Mouse (Mus musculus): Measurements from ENCODE around the gene Slc22a5.

Slc22a5 gene

GRCm38 (mm10) chr11:53839147-53839546, 52.3 kb downstream of the Slc22a5 start:
- no peak for DNase-seq

- no peak for DNase-seq
These were observed 53.7 kb downstream of the Slc22a5 start for GRCm38 (mm10) chr11:53837731-53838130.

DNA sequence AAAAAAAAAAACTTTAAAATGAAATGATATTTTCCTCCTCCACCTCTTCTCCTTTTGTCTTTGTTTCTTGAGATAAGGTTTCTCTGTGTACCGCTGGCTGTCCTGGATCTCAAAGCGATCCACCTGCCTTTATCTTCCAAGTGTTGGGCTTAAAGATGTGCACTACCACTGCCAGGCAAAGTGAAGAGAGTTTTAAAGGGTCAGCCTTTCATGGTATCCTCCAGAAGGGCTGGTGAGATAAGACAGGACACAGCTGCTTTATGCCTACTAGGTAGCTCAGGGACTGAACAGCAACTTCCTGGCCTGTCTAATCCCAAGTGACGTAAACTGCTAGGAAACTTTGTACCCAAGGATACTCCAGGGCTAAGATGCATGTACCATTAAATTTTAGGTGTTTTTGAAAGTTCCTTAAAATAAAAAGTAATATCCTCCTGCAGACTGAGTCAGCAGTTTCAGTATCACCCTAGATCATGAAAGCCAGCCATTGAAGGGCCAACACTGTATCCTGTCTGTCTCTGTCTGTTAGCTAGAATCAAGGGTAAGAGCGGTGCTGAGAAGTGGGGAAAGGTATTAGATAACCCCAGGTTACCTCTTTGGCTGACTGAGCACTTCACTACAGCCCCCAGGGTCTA, 56.0 kb downstream of the Slc22a5 start:
- DNase-seq: no peak

- DNase-seq: no peak
These were observed 66.1 kb downstream of the Slc22a5 start for GRCm38 (mm10) chr11:53825409-53825808.

DNA sequence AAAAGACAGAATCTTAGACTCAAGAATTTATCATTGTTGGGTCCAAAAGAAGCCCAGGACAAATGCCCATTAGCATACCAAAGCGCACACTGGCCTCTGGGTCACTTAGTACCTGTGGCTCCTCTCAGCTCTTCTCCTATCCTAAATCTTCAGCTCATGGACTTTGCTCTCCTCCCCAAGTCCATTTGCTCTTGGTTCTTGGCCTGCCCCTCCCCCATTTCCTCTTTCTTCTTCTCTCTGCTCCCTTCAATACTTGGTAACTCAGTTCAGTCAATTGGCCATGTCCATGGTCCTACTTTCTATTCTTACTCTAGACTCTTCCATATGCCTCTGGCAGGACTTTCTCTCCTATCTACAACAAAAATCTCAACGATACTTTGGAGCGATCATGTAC, 69.5 kb downstream of the Slc22a5 start:
- DNase-seq: no peak

GRCm38 (mm10) chr11:53821230-53821944, 70.1 kb downstream of the Slc22a5 start:
- no peak for DNase-seq

DNA sequence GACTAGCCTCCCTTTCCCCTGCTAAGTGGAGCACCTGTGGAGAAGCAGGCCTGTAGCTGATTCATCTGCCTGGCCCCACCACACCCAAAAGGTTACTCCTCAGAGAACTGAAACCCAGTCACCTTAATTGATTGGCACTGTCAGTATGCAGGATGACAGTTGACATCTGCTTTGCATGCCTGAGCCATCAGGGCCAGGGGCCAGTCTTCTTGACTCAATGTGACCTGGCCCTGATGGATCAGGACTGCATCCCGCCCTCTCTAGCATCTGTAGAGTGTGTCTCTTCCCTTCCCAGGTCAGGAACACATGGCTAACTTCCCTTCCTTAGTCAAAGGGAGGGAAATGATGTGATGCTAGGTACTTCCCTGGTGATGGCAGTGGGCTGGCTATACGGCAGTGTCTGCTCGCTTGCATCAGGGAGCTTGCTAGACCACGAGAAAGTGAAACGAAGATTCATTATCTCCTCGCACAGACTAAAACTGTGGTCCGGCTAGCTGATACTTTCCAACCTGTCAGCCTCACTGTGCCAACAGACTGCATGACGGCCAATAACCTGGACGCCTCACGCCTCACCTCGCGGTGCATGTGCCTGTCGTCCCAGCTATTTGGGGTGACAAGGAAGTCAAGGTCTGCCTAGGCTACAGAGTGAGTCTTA, 70.8 kb downstream of the Slc22a5 start:
- no peak for DNase-seq

GRCm38 (mm10) chr11:53819511-53819910, 71.9 kb downstream of the Slc22a5 start:
- no peak for DNase-seq

GRCm38 (mm10) chr11:53818794-53819193, 72.7 kb downstream of the Slc22a5 start:
- no peak for DNase-seq

GRCm38 (mm10) chr11:53816841-53817375, 74.6 kb downstream of the Slc22a5 start:
- DNase-seq: no peak

GRCm38 (mm10) chr11:53814810-53815209, 76.7 kb downstream of the Slc22a5 start:
- DNase-seq: no peak

Measured in right cerebral cortex, postnatal 25 days (tissue).